Mouse (Mus musculus) lung, postnatal 10 days (tissue): ENCODE data around the gene Cyp46a1.

Source experiments
- DNase-seq: peaks from one replicate; pipeline ENCODE4 v3.0.0; 2021

Cyp46a1 gene

DNA sequence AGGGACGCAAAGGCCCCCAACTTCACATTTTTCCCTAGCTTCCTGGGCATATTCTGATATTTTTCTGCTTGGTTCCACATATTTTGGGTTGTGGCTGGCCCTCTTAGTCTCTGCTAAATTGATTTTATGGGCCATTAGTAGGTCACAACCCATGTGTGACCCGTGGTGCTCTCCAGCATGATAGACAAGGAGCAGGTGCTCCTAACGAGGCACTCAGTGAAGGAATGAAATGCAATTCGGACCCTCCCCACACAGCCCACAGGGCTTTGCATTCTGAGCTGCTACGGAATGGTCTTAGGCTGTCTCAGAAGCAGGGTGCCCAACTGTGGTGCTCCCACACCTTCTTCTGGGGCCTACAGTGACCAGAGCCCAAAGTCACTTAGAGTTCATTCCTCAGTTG, 74.9 kb downstream of the Cyp46a1 start:
- DNase-seq = no peak

- no peak for DNase-seq
These were observed 76.4 kb downstream of the Cyp46a1 start for GRCm38 (mm10) chr12:108410416-108411208.
